Mouse (Mus musculus) C3H10T1/2 (cell line): ENCODE data around the gene Mpzl1. TPM values are rescaled to one million over a fixed set of nuclear protein-coding genes. Genes with fewer than 3 reads are reported as not detected.

Source experiments
- polyA plus RNA-seq, 2 experiments: library from polyadenylated mRNA; unstranded; fragments of >200 nt; fragmentation: generic; extraction: Trizol; gene quantifications; one replicate each; pipeline ENCODE4 v1.2.1; 2012; ENCODE audit warnings: missing spikeins in 2 of 2

The Mpzl1 gene
- polyA plus RNA-seq = 100 to 1,000 TPM in 1 of 2 experiments, 10 to 100 TPM in 1; 16.1 to 110 TPM

GRCm38 (mm10) chr1:165634151-165634884 is at the start of gene Mpzl1:
Gene Mpzl1, minus strand, starts transcription at chr1:165634538.

Other genes starting within 250 kb of the Mpzl1 start
- gene Dcaf6, start 174.1 kb downstream of the Mpzl1 start, polyA plus RNA-seq = 10 to 100 TPM in 1 of 2 experiments, under 1 TPM in 1; 0.57 to 13.1 TPM
- 100 to 1,000 TPM in 1 of 2 experiments, 10 to 100 TPM in 1; 28.6 to 127 TPM for gene Mpc2, start 173.9 kb downstream of the Mpzl1 start, polyA plus RNA-seq
- gene Adcy10, start 149.4 kb downstream of the Mpzl1 start, polyA plus RNA-seq = under 1 TPM in 1 of 2 experiments, not detected in 1; 0.07 TPM
- under 1 TPM; 0.04 to 0.09 TPM for gene Rcsd1, start 75.2 kb upstream of the Mpzl1 start, polyA plus RNA-seq
- gene Creg1, start 129.2 kb upstream of the Mpzl1 start, polyA plus RNA-seq = 10 to 100 TPM; 12.3 to 25.2 TPM
- under 1 TPM in 1 of 2 experiments, not detected in 1; 0.26 TPM for gene Cd247, start 154.1 kb upstream of the Mpzl1 start, polyA plus RNA-seq